Mouse (Mus musculus): ENCODE data around the gene Trmt61a.

Trmt61a gene

DNA sequence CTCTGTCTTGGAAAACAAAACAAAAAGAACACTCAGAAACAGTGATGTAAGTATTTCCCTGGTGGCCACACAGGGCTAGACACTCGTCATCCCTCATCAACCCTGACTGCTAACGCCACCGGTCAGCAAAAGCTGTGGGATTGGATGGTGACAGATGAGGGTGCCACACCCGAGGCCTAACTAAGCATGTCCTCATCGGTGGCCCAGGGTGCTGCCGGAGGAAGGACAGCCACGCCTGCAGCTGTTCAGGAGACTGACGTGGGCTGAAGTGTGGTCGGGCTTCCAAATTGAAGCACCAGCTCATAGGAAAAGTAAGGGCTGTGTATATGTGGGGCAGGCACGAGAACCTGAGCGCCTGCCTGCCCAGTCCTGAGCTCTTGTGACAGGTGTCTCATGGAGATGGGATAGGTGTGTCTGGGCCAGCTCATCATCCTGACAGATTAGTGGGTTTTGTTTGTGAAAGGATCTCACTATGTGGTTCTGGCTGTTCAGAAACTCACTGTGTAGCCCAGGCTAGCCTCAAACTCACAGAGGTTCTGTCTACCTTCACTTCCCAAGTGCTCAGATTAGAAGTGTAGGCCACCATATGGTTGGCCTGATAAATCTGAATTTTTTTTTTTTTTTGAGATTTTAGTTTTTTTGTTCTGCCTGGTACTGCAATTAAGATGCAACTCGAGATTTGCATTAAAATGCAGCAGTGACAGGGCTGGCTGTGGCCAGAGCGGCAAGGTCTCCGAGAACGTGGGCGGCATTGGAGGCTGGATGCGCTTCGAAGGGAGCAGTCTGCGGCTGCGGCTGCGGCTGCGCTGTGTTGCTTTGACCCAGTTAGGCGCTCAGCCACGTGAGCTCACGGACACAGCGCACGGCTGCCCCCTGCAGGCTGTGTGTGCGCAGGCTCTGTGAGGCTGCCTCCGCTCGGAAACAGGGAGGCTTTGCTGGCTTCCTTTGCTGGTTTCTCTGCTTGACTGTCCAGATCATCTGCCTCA is 54.2 kb downstream of the Trmt61a start:
- peak; percentile 96 for DNase-seq (ENCODE audit: low read depth, low spot score)

DNA sequence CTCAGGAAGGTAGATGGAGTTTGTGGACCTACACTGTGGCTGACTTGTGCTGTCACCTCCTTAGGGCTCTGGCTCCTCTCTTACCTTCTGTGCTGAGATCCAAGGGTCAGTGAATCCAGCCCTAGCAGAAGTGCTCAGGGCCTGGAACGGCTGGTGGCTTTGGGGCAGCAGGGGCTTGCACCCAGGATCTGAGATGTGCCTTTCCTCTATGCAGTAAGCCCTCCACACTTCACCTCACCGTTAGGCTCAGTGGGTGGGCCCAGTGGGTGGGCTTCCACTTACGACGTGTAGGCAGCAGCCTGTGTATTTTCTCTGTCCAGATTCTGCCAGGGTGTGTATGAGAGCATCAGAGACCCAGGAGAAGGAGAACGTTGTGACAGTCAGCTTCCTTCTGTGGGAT is 55.0 kb downstream of the Trmt61a start:
- no peak for DNase-seq (ENCODE audit: low read depth, low spot score)
